Mouse (Mus musculus) ES-E14 (cell line): ENCODE measurements at regions not wholly inside any gene's neighbourhood (a gene's known extent, or its start where the extent isn't known, plus 50 kb on each side); places are given as distances from the start of the nearest gene placed in this dataset.

ENCODE experiments used
- CHD2 ChIP-seq: IDR thresholded peaks from 2 replicates; pipeline ENCODE4 v1.6.1; 2014; ENCODE audit warnings: mild to moderate bottlenecking, low read depth, low read length, inconsistent platforms
- MAFK ChIP-seq: IDR thresholded peaks from 2 replicates; pipeline ENCODE4 v1.6.1; 2014; ENCODE audit warnings: mild to moderate bottlenecking, low read depth, low read length, inconsistent platforms; ENCODE audit not compliant: insufficient read depth

- TF ChIP-seq CHD2 (no peak), MAFK (no peak)
These were observed 90.8 kb downstream of the Nxnl2 start for GRCm38 (mm10) chr13:51261619-51262018.
